Mouse (Mus musculus) right cerebral cortex, postnatal 4 days (tissue): ENCODE results near the gene Slc4a8.

Experiments
- DNase-seq: peaks from one replicate; pipeline ENCODE4 v3.0.0-alpha.2; 2022

Slc4a8 gene

GRCm38 (mm10) chr15:100761419-100762185 lies at the start of gene Slc4a8:
Slc4a8 (plus strand) TSS chr15:100761747.
- peak; percentile 93 for DNase-seq

GRCm38 (mm10) chr15:100714470-100714869 lies 47.1 kb upstream of the Slc4a8 start:
- DNase-seq = no peak

GRCm38 (mm10) chr15:100715399-100715993 lies 46.1 kb upstream of the Slc4a8 start:
- no peak for DNase-seq

- DNase-seq = no peak
Observed at GRCm38 (mm10) chr15:100717933-100718332, 43.6 kb upstream of the Slc4a8 start.

- no peak for DNase-seq
Observed at GRCm38 (mm10) chr15:100718572-100718971, 43.0 kb upstream of the Slc4a8 start.

GRCm38 (mm10) chr15:100719217-100719616 lies 42.3 kb upstream of the Slc4a8 start:
- no peak for DNase-seq

GRCm38 (mm10) chr15:100720066-100720465 lies 41.5 kb upstream of the Slc4a8 start:
- DNase-seq = no peak

GRCm38 (mm10) chr15:100721445-100721844 lies 40.1 kb upstream of the Slc4a8 start:
- DNase-seq = no peak

GRCm38 (mm10) chr15:100722026-100722425 lies 39.5 kb upstream of the Slc4a8 start:
- DNase-seq = no peak

- DNase-seq = no peak
Observed at GRCm38 (mm10) chr15:100722564-100722963, 39.0 kb upstream of the Slc4a8 start.

GRCm38 (mm10) chr15:100723505-100723904 lies 38.0 kb upstream of the Slc4a8 start:
- DNase-seq = no peak

- DNase-seq = no peak
Observed at GRCm38 (mm10) chr15:100726721-100727120, 34.8 kb upstream of the Slc4a8 start.

GRCm38 (mm10) chr15:100727834-100728233 lies 33.7 kb upstream of the Slc4a8 start:
- no peak for DNase-seq

- no peak for DNase-seq
Observed at GRCm38 (mm10) chr15:100728586-100728985, 33.0 kb upstream of the Slc4a8 start.

GRCm38 (mm10) chr15:100729281-100729985 lies 32.1 kb upstream of the Slc4a8 start, which contains the start of gene Galnt6:
Galnt6 (minus strand) TSS chr15:100729376.
- DNase-seq = no peak

GRCm38 (mm10) chr15:100731081-100731480 lies 30.5 kb upstream of the Slc4a8 start:
- no peak for DNase-seq

- no peak for DNase-seq
Observed at GRCm38 (mm10) chr15:100732580-100732979, 29.0 kb upstream of the Slc4a8 start.

- no peak for DNase-seq
Observed at GRCm38 (mm10) chr15:100735095-100735952, 26.2 kb upstream of the Slc4a8 start.

- DNase-seq = no peak
Observed at GRCm38 (mm10) chr15:100735953-100736300, 25.6 kb upstream of the Slc4a8 start.

GRCm38 (mm10) chr15:100737667-100738066 lies 23.9 kb upstream of the Slc4a8 start:
- no peak for DNase-seq

GRCm38 (mm10) chr15:100738351-100738781 lies 23.2 kb upstream of the Slc4a8 start:
- no peak for DNase-seq

- DNase-seq = no peak
Observed at GRCm38 (mm10) chr15:100739442-100739841, 22.1 kb upstream of the Slc4a8 start.

- DNase-seq = no peak
Observed at GRCm38 (mm10) chr15:100743238-100743637, 18.3 kb upstream of the Slc4a8 start.
